9 mouse cellular contexts compared by ENCODE assay signal in the genomic region with DNA sequence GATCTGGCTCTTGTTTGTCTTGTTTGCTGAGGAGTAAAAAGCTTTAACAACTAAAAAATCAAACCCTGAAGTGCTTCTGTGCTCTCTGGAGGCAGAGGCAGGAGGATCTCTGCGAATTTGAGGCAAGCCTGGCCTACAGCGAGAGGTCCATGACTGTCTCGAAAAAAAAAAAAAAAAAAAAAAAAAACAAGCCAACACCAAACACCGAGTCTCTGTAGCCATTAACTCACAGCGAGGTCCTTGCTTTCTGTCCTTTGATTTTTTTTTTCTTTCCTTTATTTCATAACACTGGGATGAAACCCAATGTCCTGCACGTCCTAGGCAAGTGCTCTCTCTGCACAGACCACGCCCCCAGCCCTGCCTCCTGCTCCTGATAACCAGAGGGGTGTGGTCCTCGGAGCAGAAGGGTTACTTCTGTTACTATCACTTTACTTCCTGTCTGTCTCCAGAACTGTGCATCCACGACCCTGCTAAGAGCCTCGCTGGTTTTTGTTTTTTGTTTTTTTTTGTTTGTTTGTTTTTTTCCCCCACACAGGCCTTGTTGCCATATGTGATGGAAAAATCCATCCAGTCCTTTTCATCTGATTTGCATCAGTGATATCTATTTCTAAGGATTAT. TPM values are rescaled to one million over a fixed set of nuclear protein-coding genes. Genes with fewer than 3 reads are reported as not detected.
DNase-seq lines count a peak whose midpoint lies in the region; ATAC-seq and TF ChIP-seq lines count a peak whose summit lies in the region.
"Had no signal": no experiment of that assay in that cellular context is flagged by ENCODE, and none has a peak within 500 bp of the region (broad histone marks: within the 10 kb centered on the region; RNA-seq: fewer than 3 reads in every experiment).

No protein-coding gene starts in this region.

- peak; percentile 75 for DNase-seq in adrenal gland, adult 8-10 months
- peak; percentile 29 to 42 for DNase-seq in thymus, postnatal 36 days
- DNase-seq in left cerebral cortex, postnatal 4 days = no peak
- no peak for DNase-seq in layer of hippocampus, postnatal 14 days (ENCODE audit: low spot score in 2 of 2)

- no peak for TF ChIP-seq CTCF in ES-Bruce4 (IDR thresholded peaks at IDR 0.05; ENCODE audit: low read depth, low read length)

- no peak for TF ChIP-seq POLR2A in ES-Bruce4 (IDR thresholded peaks at IDR 0.05; ENCODE audit: insufficient read depth, low read length)

- 0 out of 2 replicates have a peak, but pooled peaks have one; percentile 28 for TF ChIP-seq EP300 in ES-Bruce4 (IDR thresholded peaks at IDR 0.05; ENCODE audit: insufficient read depth, low read depth, low read length)

- H3K9ac ChIP-seq in ES-Bruce4 (ENCODE audit: low read depth, poor library complexity, severe bottlenecking) = no peak overlapping the region
- no peak overlapping the region for H3K9ac ChIP-seq in heart, embryonic 16.5 days (ENCODE audit: low read length)
- H3K9ac ChIP-seq in lung, embryonic 16.5 days (ENCODE audit: low read length) = no peak overlapping the region
- no peak overlapping the region for H3K9ac ChIP-seq in forebrain, embryonic 13.5 days
- H3K9ac ChIP-seq: embryonic facial prominence, embryonic 12.5 days had no signal

- no peak for ATAC-seq in heart, embryonic 16.5 days (replicated peaks; ENCODE audit: extremely low read depth, insufficient read depth, low FRiP score)
- ATAC-seq in lung, embryonic 16.5 days (ENCODE audit: low read depth) = no peak
- ATAC-seq in forebrain, embryonic 13.5 days = no peak

- no peaks in the 10 kb centered on the region for H3K9me3 ChIP-seq in ES-Bruce4 (replicated peaks; ENCODE audit: control insufficient read depth, insufficient read depth, low read length, poor library complexity, severe bottlenecking)
- H3K9me3 ChIP-seq in heart, embryonic 16.5 days (replicated peaks; ENCODE audit: control insufficient read depth, low read length) = no peaks in the 10 kb centered on the region
- no peaks in the 10 kb centered on the region for H3K9me3 ChIP-seq in lung, embryonic 16.5 days (ENCODE audit: control insufficient read depth, low read length)
- no peaks in the 10 kb centered on the region for H3K9me3 ChIP-seq in forebrain, embryonic 13.5 days (replicated peaks)
- H3K9me3 ChIP-seq: embryonic facial prominence, embryonic 12.5 days had no signal

- no peak overlapping the region for H3K27ac ChIP-seq in ES-Bruce4 (ENCODE audit: insufficient read depth, low read length)
- peak overlapping the region; percentile 42; the same call in 1 of the 2 replicates for H3K27ac ChIP-seq in heart, embryonic 16.5 days (ENCODE audit: low read length)
- H3K27ac ChIP-seq in lung, embryonic 16.5 days (ENCODE audit: low read length) = peak overlapping the region; percentile 42; the same call in 1 of the 2 replicates
- no peak overlapping the region for H3K27ac ChIP-seq in forebrain, embryonic 13.5 days
- H3K27ac ChIP-seq: embryonic facial prominence, embryonic 12.5 days had no signal

- H3K27me3 ChIP-seq in ES-Bruce4 (ENCODE audit: control insufficient read depth, insufficient read depth, low read length, poor library complexity, severe bottlenecking) = no peaks in the 10 kb centered on the region
- H3K27me3 ChIP-seq in heart, embryonic 16.5 days (ENCODE audit: control insufficient read depth, insufficient read depth, low read length) = no peaks in the 10 kb centered on the region
- no peaks in the 10 kb centered on the region for H3K27me3 ChIP-seq in lung, embryonic 16.5 days (ENCODE audit: control insufficient read depth, insufficient read depth, low read depth, low read length)
- H3K27me3 ChIP-seq in forebrain, embryonic 13.5 days = no peaks in the 10 kb centered on the region
- H3K27me3 ChIP-seq: embryonic facial prominence, embryonic 12.5 days had no signal

- H3K4me3 ChIP-seq in ES-Bruce4 (ENCODE audit: low read depth, low read length) = no peak overlapping the region
- H3K4me3 ChIP-seq in heart, embryonic 16.5 days (ENCODE audit: low read length) = no peak overlapping the region
- no peak overlapping the region for H3K4me3 ChIP-seq in lung, embryonic 16.5 days (ENCODE audit: low read length)
- H3K4me3 ChIP-seq in forebrain, embryonic 13.5 days = no peak overlapping the region
- H3K4me3 ChIP-seq: embryonic facial prominence, embryonic 12.5 days had no signal

- H3K4me2 ChIP-seq in heart, embryonic 16.5 days (ENCODE audit: low read depth, low read length) = no peak overlapping the region
- H3K4me2 ChIP-seq in lung, embryonic 16.5 days (ENCODE audit: low read depth, low read length) = no peak overlapping the region
- H3K4me2 ChIP-seq in forebrain, embryonic 13.5 days = no peak overlapping the region

- 60% methylated on average over 10 of the region's 10 CpGs for WGBS in heart, embryonic 16.5 days
- WGBS in lung, embryonic 16.5 days = 64% methylated on average over 10 of the region's 10 CpGs
- 84% methylated on average over 10 of the region's 10 CpGs for WGBS in forebrain, embryonic 13.5 days

- intact Hi-C loops in left cerebral cortex, postnatal 4 days (cut with DNase I) = no loop called here

- H3K36me3 ChIP-seq in ES-Bruce4 (ENCODE audit: control insufficient read depth, insufficient read depth, low read length, poor library complexity, severe bottlenecking) = no peaks in the 10 kb centered on the region
- no peaks in the 10 kb centered on the region for H3K36me3 ChIP-seq in heart, embryonic 16.5 days (ENCODE audit: control insufficient read depth, insufficient read depth)
- no peaks in the 10 kb centered on the region for H3K36me3 ChIP-seq in lung, embryonic 16.5 days (ENCODE audit: control insufficient read depth, insufficient read depth, low read length)
- no peaks in the 10 kb centered on the region for H3K36me3 ChIP-seq in forebrain, embryonic 13.5 days (ENCODE audit: poor library complexity, severe bottlenecking)
- H3K36me3 ChIP-seq: embryonic facial prominence, embryonic 12.5 days had no signal

- peaks cover 1% of the 10 kb centered on the region for H3K4me1 ChIP-seq in ES-Bruce4 (ENCODE audit: control insufficient read depth, insufficient read depth, low read length)
- H3K4me1 ChIP-seq in heart, embryonic 16.5 days (ENCODE audit: control insufficient read depth, insufficient read depth, low read length) = 0 out of 2 replicates have a peak, but pooled peaks cover 4% of the 10 kb centered on the region
- peaks cover 9% of the 10 kb centered on the region for H3K4me1 ChIP-seq in lung, embryonic 16.5 days (replicated peaks; ENCODE audit: control insufficient read depth, insufficient read depth, low read length)
- H3K4me1 ChIP-seq in forebrain, embryonic 13.5 days = no peaks in the 10 kb centered on the region
- H3K4me1 ChIP-seq: embryonic facial prominence, embryonic 12.5 days had no signal

RNA-seq across cellular contexts. Expression of gene Prdm10, which starts 28.0 kb away (rescaled TPM):
- polyA plus RNA-seq in ES-Bruce4 (2011; ENCODE audit: insufficient read depth, insufficient read length, low read depth, missing spikeins) = 18.0 and 20.7 TPM in 2 replicates
- 10 to 100 TPM in 3 of 4 experiments, 1 to 10 TPM in 1; 7.9 to 10.8 (median 10.5) TPM for total RNA-seq in adrenal gland, adult 8-10 months (2022)
- polyA plus RNA-seq in heart, embryonic 16.5 days (2015; fragmentation: Nextera tagmentation; extraction: Ambion mirVana) = 3.4 and 3.5 TPM in 2 replicates
- polyA plus RNA-seq in lung, embryonic 16.5 days (2015; fragmentation: Nextera tagmentation; extraction: Ambion mirVana) = 4.6 and 4.8 TPM in 2 replicates
- 10 to 100 TPM; 26.0 to 27.0 TPM for total RNA-seq in left cerebral cortex, postnatal 4 days (2021)
- total RNA-seq in layer of hippocampus, postnatal 14 days (2021) = 10 to 100 TPM; 16.8 to 17.2 TPM
- 8.6 and 8.8 TPM in 2 replicates for polyA plus RNA-seq in forebrain, embryonic 13.5 days (2015; fragmentation: Nextera tagmentation; extraction: Ambion mirVana)

RNA-seq across cellular contexts. Expression of gene Aplp2, which starts 40.7 kb away (rescaled TPM):
- 307 and 317 TPM in 2 replicates for polyA plus RNA-seq in ES-Bruce4 (2011; ENCODE audit: insufficient read depth, insufficient read length, low read depth, missing spikeins)
- 100 to 1,000 TPM; 633 to 794 (median 714) TPM for total RNA-seq in adrenal gland, adult 8-10 months (2022)
- 392 and 422 TPM in 2 replicates for polyA plus RNA-seq in heart, embryonic 16.5 days (2015; fragmentation: Nextera tagmentation; extraction: Ambion mirVana)
- 506 and 518 TPM in 2 replicates for polyA plus RNA-seq in lung, embryonic 16.5 days (2015; fragmentation: Nextera tagmentation; extraction: Ambion mirVana)
- 100 to 1,000 TPM; 305 to 324 TPM for total RNA-seq in left cerebral cortex, postnatal 4 days (2021)
- 100 to 1,000 TPM; 441 to 464 TPM for total RNA-seq in layer of hippocampus, postnatal 14 days (2021)
- polyA plus RNA-seq in forebrain, embryonic 13.5 days (2015; fragmentation: Nextera tagmentation; extraction: Ambion mirVana) = 181 and 195 TPM in 2 replicates

Comparison
In these comparisons a context has a peak if more than half of its experiments do, and no peak if none do; other contexts are left out.
1. H3K27ac ChIP-seq: peak in heart, embryonic 16.5 days (single experiment) and lung, embryonic 16.5 days (single experiment); none in ES-Bruce4 (single experiment) and forebrain, embryonic 13.5 days (single experiment).
2. DNase-seq: peak in adrenal gland, adult 8-10 months (single experiment) and thymus, postnatal 36 days (2 of 2); none in left cerebral cortex, postnatal 4 days (single experiment) and layer of hippocampus, postnatal 14 days (0 of 2).